Mouse (Mus musculus): ENCODE data around the gene Cdc42bpg.

Gene Cdc42bpg

DNA sequence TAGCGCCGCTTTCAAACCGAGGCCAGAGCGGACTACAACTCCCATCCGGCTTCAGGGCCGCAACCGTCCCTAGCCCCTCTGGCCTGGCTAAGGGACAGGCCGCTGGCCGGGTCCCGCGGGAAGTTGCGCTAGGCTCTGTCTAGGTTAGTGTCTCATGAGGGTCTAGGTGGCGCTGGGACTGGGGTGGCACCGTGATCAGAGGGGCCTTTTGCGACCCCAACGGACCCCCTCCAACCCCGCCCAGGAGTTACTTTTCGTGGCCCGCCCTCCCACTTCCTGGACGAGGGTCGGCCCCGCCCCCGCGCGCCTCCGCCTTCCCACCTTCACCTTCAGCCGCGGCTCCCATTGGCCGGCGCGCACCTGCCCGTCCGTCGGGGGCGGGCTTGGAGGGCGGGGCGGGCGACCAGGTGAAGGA is at the start of gene Cdc42bpg:
Cdc42bpg (plus strand) TSS at position 320 of the 415 bp plus-strand sequence.
- peak; percentile 87 to 90 for DNase-seq (ENCODE audit: low spot score in 2 of 2)

DNA sequence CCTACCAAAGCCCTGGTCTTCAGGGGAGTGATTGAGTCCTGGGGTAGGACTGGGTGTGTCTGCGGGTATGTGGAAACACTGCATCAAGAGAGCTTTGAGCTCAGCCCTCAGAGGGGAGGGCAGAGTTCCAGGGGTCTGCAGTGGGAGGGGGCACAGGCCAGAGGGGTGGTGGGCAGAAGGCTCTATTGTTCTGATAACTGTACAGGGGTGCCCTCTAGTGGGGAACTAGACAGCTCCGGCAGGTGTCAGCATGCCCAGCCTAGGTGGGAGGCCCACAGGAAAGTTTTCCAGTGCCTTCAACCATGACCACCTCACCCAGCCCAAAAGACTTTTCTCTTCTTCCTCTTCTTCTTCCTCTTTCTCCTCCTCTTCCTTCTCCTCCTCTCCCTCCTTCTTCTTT is 45.8 kb upstream of the Cdc42bpg start:
- DNase-seq (ENCODE audit: low spot score in 2 of 2), result no peak

DNA sequence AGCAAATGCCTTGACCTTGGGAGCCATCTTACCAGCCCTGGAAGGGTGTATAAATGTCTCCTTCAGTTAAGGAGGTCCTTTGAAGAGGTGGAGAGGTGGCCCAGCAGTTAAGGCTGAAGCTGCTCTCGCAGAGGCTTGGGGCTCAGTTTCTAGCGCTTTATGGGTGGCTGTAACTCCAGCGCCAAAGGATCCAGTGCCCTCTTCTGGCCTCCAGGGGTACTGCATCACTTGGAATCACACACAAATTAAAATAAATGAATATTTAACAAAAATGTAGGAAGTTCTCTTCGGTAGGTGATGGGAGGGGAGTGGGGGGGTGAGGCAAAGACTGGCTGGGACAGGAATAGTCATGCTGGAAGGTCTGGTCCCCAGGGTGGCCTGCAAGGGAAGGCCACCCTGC is 45.3 kb upstream of the Cdc42bpg start:
- DNase-seq (ENCODE audit: low spot score in 2 of 2), result no peak

GRCm38 (mm10) chr19:6261379-6261778 is 44.9 kb upstream of the Cdc42bpg start:
- no peak for DNase-seq (ENCODE audit: low spot score in 2 of 2)

DNA sequence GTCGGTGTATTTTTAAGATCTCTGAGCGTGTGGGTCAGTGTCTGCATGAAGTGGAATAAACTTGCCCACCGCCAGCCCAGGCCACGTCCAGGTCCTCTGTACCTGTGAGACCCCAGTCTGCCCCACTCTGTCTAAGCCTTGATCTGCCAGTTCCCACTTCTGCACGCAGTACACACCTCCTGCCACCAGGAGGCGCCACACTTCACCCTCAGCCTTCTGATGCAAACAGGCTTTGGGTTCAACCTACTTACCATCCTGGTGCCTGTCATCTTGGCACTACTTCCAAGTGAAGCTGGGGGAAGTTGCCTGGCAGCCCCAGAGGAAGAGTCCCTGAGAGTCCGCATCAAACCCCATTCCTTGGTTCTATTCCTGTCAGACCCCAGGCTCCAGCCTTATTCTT is 44.0 kb upstream of the Cdc42bpg start:
- DNase-seq (ENCODE audit: low spot score in 2 of 2), result peak; percentile 41 to 56

DNA sequence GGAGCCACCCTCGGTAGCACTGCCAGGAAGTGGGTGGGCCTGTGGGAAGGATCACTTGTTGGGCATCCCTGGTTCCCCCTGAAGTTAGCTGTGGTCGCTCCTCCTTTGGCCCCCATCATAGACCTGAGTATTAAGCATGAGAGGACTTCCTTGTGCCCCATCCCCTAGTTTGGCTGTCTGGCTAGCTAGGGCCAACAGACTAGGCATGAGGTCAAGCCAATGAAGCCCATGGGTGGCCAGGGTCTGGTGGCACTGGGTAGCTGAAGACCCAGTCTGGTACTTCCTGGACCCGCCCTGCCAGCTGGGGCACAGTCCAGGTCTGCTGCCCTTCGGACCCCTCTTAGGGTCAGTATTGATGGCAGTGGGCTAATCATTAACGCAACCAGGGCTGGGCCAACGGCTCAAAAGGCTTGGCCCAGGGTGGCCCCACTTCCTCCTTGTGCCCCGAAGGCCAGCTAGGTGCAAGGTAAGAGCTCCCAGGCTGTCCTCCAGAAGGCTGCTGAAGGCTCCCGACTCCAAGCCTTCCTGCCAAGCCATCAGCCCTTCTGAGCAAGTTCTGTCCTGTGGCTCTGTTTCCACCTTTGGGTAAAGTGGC is 43.3 kb upstream of the Cdc42bpg start:
- DNase-seq (ENCODE audit: low spot score in 2 of 2), result no peak

- DNase-seq (ENCODE audit: low spot score in 2 of 2), result peak in 1 of 2 experiments; percentile 43
Observed at GRCm38 (mm10) chr19:6264200-6264599, 42.1 kb upstream of the Cdc42bpg start.

DNA sequence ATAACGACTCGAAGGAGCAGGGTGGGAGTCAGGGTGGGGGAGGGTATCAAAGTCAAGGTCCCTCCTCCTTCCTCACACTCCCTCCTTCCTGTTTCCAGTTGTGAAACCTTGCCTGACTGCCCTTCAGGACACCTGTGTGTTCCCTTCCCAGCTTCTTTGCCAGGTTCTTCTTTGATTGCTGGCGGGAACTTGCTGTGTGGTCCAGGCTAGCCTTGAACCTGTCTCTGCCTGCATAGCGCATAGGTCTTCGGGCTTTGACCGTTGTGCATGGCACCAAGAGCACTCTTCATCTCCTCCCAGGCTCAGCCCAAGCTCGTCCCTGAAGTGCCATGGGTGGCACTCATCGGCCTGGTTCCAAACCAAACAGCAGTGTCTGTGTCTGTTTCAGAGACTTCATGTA is 41.3 kb upstream of the Cdc42bpg start:
- DNase-seq (ENCODE audit: low spot score in 2 of 2), result no peak

GRCm38 (mm10) chr19:6265727-6266182 is 40.5 kb upstream of the Cdc42bpg start:
- no peak for DNase-seq (ENCODE audit: low spot score in 2 of 2)

DNA sequence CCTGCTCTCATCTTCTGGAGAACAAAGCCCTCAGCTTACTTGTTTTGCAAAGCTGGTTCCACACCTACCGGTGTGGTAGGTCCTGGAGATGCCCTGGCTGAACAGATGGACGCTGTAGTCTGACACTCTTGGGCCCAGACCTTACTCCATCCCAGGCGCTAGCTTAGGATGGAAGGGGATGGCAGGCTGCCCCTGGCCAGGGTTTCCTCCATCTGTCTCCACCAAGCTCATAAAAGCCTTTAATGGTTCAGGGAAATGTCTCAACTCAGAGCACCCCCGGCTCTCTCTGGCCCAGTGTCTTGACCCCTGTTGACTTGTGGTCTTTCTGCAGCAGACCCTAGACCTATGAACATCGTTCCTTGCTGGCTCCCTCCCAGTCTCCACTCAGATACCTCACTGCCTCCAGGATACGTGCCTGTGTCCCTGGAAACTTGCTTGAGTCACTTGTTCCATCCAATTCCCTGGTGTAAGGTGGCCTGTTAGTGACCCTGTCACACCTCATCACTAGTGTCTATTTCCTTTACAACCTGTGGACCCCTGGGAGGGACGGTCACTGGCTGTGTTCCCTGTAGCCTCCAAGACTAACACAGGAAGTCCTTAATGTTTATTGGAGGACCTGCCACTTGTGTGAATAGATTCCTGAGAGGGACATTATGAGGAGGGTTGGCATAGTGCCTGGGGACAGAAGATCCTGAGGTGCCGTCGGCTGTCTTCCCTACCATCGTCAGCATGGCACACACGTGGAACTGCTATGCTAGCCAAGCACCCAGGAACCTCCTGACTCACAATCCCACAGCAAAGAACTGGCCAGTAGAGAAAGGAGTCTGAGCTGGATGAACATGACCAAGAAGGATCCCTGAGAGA is 38.7 kb upstream of the Cdc42bpg start:
- no peak for DNase-seq (ENCODE audit: low spot score in 2 of 2)

- peak; percentile 81 to 82 for DNase-seq (ENCODE audit: low spot score in 2 of 2)
Observed at GRCm38 (mm10) chr19:6268170-6268528, 38.1 kb upstream of the Cdc42bpg start.

- no peak for DNase-seq (ENCODE audit: low spot score in 2 of 2)
Observed at GRCm38 (mm10) chr19:6268670-6269132, 37.6 kb upstream of the Cdc42bpg start.

DNA sequence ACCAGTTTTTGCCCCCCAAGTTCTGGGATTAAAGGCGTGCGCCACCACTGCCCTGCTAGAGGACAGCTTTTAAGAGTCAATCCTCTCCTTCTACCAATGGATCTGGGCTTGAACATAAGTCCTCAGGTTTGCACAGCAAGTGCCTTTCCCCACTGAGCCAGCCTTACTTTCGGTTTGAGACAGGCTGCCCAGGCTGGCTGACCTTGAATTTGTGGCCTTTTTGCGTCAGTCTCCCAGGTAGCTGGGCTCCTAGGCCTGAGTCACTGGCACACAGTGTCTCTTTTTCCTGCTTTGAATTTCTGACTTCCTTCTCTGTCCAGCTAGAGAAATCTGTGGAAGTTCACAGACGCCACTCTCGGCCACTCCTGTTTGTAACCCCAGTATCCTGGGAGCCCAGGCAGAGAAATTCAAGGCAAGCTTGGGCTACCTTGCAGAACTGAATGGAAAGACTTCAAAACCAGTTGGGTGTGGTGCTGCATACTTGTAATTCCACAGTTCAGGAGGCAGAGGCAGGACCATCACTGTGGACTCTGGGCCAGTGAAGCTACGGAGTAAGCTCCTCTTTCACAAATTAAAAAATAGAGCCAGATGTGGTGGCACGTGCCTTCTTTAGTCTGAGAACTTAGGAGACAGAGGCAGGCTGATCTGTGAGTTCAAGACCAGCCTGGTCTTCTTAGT is 36.3 kb upstream of the Cdc42bpg start:
- DNase-seq (ENCODE audit: low spot score in 2 of 2), result no peak

DNA sequence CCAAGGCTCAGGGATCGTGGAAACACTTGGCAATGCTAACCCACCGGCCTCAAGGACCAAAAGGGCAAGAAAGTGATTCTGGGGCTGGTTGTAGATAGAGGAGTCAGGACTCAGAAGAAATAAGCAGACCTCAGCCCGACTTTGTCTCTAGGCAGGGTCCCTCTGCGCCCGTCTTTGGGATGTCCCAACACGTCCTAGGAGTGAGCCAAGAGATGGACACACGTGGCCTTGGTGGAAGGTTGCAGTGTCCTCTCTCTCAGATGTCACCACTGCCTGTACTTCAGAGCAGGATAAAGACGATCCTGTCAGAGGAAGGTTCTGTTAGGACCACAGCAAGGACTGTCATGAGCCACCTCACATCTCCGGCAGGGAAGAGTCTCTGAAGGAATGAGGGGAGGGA is 35.6 kb upstream of the Cdc42bpg start:
- no peak for DNase-seq (ENCODE audit: low spot score in 2 of 2)

GRCm38 (mm10) chr19:6271206-6271605 is 35.0 kb upstream of the Cdc42bpg start:
- DNase-seq (ENCODE audit: low spot score in 2 of 2), result no peak

DNA sequence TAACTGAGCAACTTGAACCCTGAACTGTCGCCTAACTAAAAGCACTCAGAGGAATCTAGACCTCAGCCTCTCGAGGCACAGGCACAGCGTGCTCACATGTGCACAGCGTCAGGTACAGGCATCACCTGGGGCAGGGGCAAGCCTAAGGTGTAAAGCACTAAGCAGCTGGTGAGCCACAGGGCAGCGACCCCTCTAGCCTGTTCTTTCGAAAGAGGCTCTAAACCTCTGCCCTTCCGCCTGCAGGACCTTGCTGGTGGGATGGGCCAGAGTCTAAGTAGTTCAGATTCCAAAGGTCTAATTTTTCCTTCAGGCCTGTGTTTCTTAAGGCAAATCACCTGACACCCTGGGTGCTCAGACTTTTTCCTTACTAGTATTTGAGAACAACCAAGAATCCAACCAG is 34.2 kb upstream of the Cdc42bpg start:
- no peak for DNase-seq (ENCODE audit: low spot score in 2 of 2)

DNA sequence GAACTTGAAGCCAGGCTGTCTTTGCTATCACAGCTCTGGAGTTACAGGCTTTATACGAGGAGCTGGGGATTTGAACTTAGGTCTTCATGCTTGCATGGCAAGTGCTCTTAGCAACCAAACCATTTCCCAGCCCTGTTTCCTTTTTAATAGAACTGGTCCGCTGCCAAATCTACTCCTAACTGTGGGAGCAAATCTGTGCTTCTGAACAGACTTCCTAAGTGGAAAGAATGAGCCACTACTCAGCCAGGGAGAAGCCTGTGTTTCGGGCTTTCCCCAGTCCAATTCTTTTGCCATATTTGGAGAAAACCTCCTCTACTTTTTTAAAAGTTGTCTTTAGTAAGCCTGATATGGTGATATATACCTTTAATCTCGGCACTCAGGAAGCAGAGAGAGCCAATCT is 33.5 kb upstream of the Cdc42bpg start:
- DNase-seq (ENCODE audit: low spot score in 2 of 2), result no peak

GRCm38 (mm10) chr19:6273592-6273991 is 32.7 kb upstream of the Cdc42bpg start:
- no peak for DNase-seq (ENCODE audit: low spot score in 2 of 2)

- DNase-seq (ENCODE audit: low spot score in 2 of 2), result no peak
Observed at GRCm38 (mm10) chr19:6273998-6274608, 32.2 kb upstream of the Cdc42bpg start.

DNA sequence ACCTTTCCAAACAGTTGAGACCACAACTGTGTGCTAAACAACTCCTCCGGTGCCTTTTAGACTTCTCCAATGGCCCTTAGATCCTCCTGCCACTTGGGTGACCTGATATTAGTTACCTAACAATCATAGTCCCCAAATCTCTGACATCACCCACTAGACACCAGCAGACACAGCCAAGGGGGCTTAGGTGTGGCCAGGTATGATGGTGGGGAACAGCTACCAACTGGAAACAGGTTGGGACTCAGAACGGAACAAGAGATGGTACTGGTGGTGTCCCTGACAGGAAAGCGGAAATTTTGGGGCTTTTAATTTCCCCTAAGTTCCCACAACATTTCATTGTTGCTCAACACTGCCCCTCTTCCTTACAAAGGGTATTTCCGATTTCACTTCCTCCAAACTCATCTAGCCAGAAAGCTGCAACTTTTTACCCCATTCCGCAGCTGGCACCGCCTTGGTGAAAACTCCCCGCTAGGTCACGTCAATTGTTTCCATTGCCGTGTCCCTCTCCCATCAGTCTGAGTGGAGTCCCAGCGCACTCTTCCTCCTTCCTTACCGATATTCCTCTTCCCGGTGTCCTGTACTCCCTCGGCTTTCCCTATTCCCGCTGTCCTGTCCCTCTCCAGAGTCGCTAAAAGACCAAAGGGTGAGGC is 30.4 kb upstream of the Cdc42bpg start:
- DNase-seq (ENCODE audit: low spot score in 2 of 2), result no peak
